Mouse (Mus musculus) forebrain, embryonic 11.5 days (tissue): ENCODE measurements around the gene 4930519G04Rik. TPM values are rescaled to one million over a fixed set of nuclear protein-coding genes. Genes with fewer than 3 reads are reported as not detected.
"Not testable (repeated sequence)": the region's sequence is repeated elsewhere in the genome, so short reads cannot be mapped to it uniquely, and the experiment has no call there.

Source experiments
- ATAC-seq: fragments of 200-750 bp; cut with Nextera tagmentation; replicated peaks from 2 replicates; pipeline ENCODE4 v1.8.0; 2017; ENCODE audit warnings: moderate TSS enrichment; ENCODE audit not compliant: low FRiP score
- DNase-seq: peaks from one replicate; pipeline ENCODE4 v3.0.0-alpha.2; 2017; ENCODE audit warnings: low spot score
- H3K27ac ChIP-seq: fragments of 300-500 bp; sonication (generic); 2 replicates; pipeline ENCODE4 v1.5.1; 2014; ENCODE audit warnings: low read depth, low read length
- H3K27me3 ChIP-seq: fragments of 300-500 bp; sonication (generic); 2 replicates; pipeline ENCODE4 v1.6.1; 2014; ENCODE audit warnings: mild to moderate bottlenecking, low read length, mixed read lengths; ENCODE audit not compliant: control insufficient read depth, insufficient read depth
- H3K36me3 ChIP-seq: fragments of 300-500 bp; sonication (generic); 2 replicates; pipeline ENCODE4 v1.6.1; 2014; ENCODE audit warnings: mild to moderate bottlenecking, low read length, moderate library complexity, mixed read lengths; ENCODE audit not compliant: control insufficient read depth, insufficient read depth
- H3K4me1 ChIP-seq: fragments of 300-500 bp; sonication (generic); replicated peaks from 2 replicates; pipeline ENCODE4 v1.6.1; 2014; ENCODE audit warnings: low read length, mixed read lengths; ENCODE audit not compliant: control insufficient read depth, insufficient read depth
- H3K4me2 ChIP-seq: fragments of 300-500 bp; sonication (generic); 2 replicates; pipeline ENCODE4 v1.6.1; 2014; ENCODE audit warnings: low read depth, mild to moderate bottlenecking, low read length, moderate library complexity, mixed read lengths; ENCODE audit not compliant: severe bottlenecking
- H3K4me3 ChIP-seq: fragments of 300-500 bp; sonication (generic); 2 replicates; pipeline ENCODE4 v1.5.1; 2014; ENCODE audit warnings: low read depth, low read length
- H3K9ac ChIP-seq: fragments of 300-500 bp; sonication (generic); 2 replicates; pipeline ENCODE4 v1.6.1; 2014; ENCODE audit warnings: low read length
- H3K9me3 ChIP-seq: fragments of 300-500 bp; sonication (generic); 2 replicates; pipeline ENCODE4 v1.6.1; 2016; ENCODE audit warnings: low read length, mixed read lengths; ENCODE audit not compliant: control insufficient read depth
- WGBS: fragments of 180-500 bp; shearing (Covaris S2); extraction: QIAGEN DNeasy Blood & Tissue Kit; methylation state at CpG from one replicate; pipeline ENCODE4 v1.1.7; 2014; 5-methylcytosine and 5-hydroxymethylcytosine counted together
- polyA plus RNA-seq: library from polyadenylated mRNA; unstranded; fragments of >200 nt; fragmentation: Nextera tagmentation; extraction: Ambion mirVana; gene quantifications from 2 replicates; pipeline ENCODE4 v1.2.1, GENCODE M21; 2014

4930519G04Rik gene
- polyA plus RNA-seq, 1 experiment from 2014 or later: not detected

GRCm38 (mm10) chr5:114902413-114902812, 48.9 kb downstream of the 4930519G04Rik start:
- H3K9me3 ChIP-seq: no peaks in the 10 kb centered on the region
- H3K4me1 ChIP-seq: no peaks in the 10 kb centered on the region
- H3K27me3 ChIP-seq: no peaks in the 10 kb centered on the region
- no peak overlapping the region for H3K4me3 ChIP-seq
- peak; percentile 71 for DNase-seq
- no peak overlapping the region for H3K4me2 ChIP-seq
- no peak overlapping the region for H3K27ac ChIP-seq
- H3K36me3 ChIP-seq: no peaks in the 10 kb centered on the region
- no peak overlapping the region for H3K9ac ChIP-seq
- 22% methylated on average over 1 of the region's 1 CpGs for WGBS
- ATAC-seq: no peak

GRCm38 (mm10) chr5:114908598-114909305, 55.3 kb downstream of the 4930519G04Rik start:
- Histone ChIP-seq H3K27me3 (no peaks in the 10 kb centered on the region), H3K9ac (no peak overlapping the region), H3K9me3 (no peaks in the 10 kb centered on the region), H3K27ac (no peak overlapping the region), H3K4me3 (no peak overlapping the region), H3K4me1 (no peaks in the 10 kb centered on the region), H3K36me3 (no peaks in the 10 kb centered on the region), H3K4me2 (no peak overlapping the region)
- ATAC-seq (no peak), DNase-seq (peak; percentile 56)
- 54% methylated on average over 13 of the region's 13 CpGs for WGBS

- 78% methylated on average over 4 of the region's 4 CpGs for WGBS
- DNase-seq (no peak), ATAC-seq (no peak)
- H3K36me3 ChIP-seq: no peaks in the 10 kb centered on the region
- H3K27me3 ChIP-seq: no peaks in the 10 kb centered on the region
- H3K27ac ChIP-seq: no peak overlapping the region
- H3K4me1 ChIP-seq: no peaks in the 10 kb centered on the region
- H3K4me2 ChIP-seq: no peak overlapping the region
- no peak overlapping the region for H3K4me3 ChIP-seq
- H3K9ac ChIP-seq: no peak overlapping the region
- no peaks in the 10 kb centered on the region for H3K9me3 ChIP-seq
Measured at GRCm38 (mm10) chr5:114913686-114914085, 60.2 kb downstream of the 4930519G04Rik start.

GRCm38 (mm10) chr5:114914855-114915254, 61.4 kb downstream of the 4930519G04Rik start:
- H3K36me3 ChIP-seq: no peaks in the 10 kb centered on the region
- ATAC-seq: no peak
- no peaks in the 10 kb centered on the region for H3K27me3 ChIP-seq
- no peaks in the 10 kb centered on the region for H3K4me1 ChIP-seq
- H3K4me3 ChIP-seq: no peak overlapping the region
- H3K4me2 ChIP-seq: no peak overlapping the region
- 82% methylated on average over 8 of the region's 8 CpGs for WGBS
- no peak for DNase-seq
- no peak overlapping the region for H3K27ac ChIP-seq
- H3K9me3 ChIP-seq: no peaks in the 10 kb centered on the region
- H3K9ac ChIP-seq: no peak overlapping the region

- Histone ChIP-seq H3K27ac (no peak overlapping the region), H3K36me3 (no peaks in the 10 kb centered on the region), H3K9ac (no peak overlapping the region), H3K27me3 (no peaks in the 10 kb centered on the region), H3K4me1 (no peaks in the 10 kb centered on the region), H3K4me3 (no peak overlapping the region), H3K4me2 (no peak overlapping the region), H3K9me3 (no peaks in the 10 kb centered on the region)
- ATAC-seq (no peak), DNase-seq (no peak)
- 83% methylated on average over 5 of the region's 5 CpGs for WGBS
Measured at GRCm38 (mm10) chr5:114915854-114916253, 62.4 kb downstream of the 4930519G04Rik start.

GRCm38 (mm10) chr5:114916777-114917176, 63.3 kb downstream of the 4930519G04Rik start:
- no peaks in the 10 kb centered on the region for H3K9me3 ChIP-seq
- DNase-seq: no peak
- H3K9ac ChIP-seq: no peak overlapping the region
- no peak overlapping the region for H3K4me2 ChIP-seq
- no peak for ATAC-seq
- no peak overlapping the region for H3K27ac ChIP-seq
- 91% methylated on average over 4 of the region's 4 CpGs for WGBS
- no peak overlapping the region for H3K4me3 ChIP-seq
- no peaks in the 10 kb centered on the region for H3K36me3 ChIP-seq
- no peaks in the 10 kb centered on the region for H3K27me3 ChIP-seq
- H3K4me1 ChIP-seq: no peaks in the 10 kb centered on the region

GRCm38 (mm10) chr5:114917357-114917756, 63.9 kb downstream of the 4930519G04Rik start:
- not testable (repeated sequence) for H3K9ac ChIP-seq, H3K27me3 ChIP-seq, H3K4me1 ChIP-seq, H3K36me3 ChIP-seq, H3K4me3 ChIP-seq, H3K4me2 ChIP-seq, H3K27ac ChIP-seq, ATAC-seq, DNase-seq, H3K9me3 ChIP-seq
- 92% methylated on average over 5 of the region's 5 CpGs for WGBS

- DNase-seq: no peak
Measured at GRCm38 (mm10) chr5:114921551-114922365, 68.3 kb downstream of the 4930519G04Rik start.

More at GRCm38 (mm10) chr5:114921551-114922365, 68.3 kb downstream of the 4930519G04Rik start:
- no peaks in the 10 kb centered on the region for H3K27me3 ChIP-seq
- no peaks in the 10 kb centered on the region for H3K36me3 ChIP-seq
- H3K9ac ChIP-seq: no peak overlapping the region
- no peak overlapping the region for H3K4me3 ChIP-seq
- H3K4me1 ChIP-seq: no peaks in the 10 kb centered on the region
- no peak overlapping the region for H3K4me2 ChIP-seq
- WGBS: 83% methylated on average over 19 of the region's 19 CpGs
- H3K9me3 ChIP-seq: no peaks in the 10 kb centered on the region
- H3K27ac ChIP-seq: no peak overlapping the region
- ATAC-seq: no peak
